Mouse (Mus musculus): ENCODE measurements at regions not wholly inside any gene's neighbourhood (a gene's known extent, or its start where the extent isn't known, plus 50 kb on each side); places are given as distances from the start of the nearest gene placed in this dataset.

GRCm38 (mm10) chr4:125765171-125765570 is 259.2 kb upstream of the Csf3r start:
- no peak overlapping the region for H3K27ac ChIP-seq (replicated peaks; ENCODE audit: insufficient read depth, low read depth, low read length)
- no peaks in the 10 kb centered on the region for H3K4me1 ChIP-seq (ENCODE audit: control insufficient read depth, insufficient read depth, low read length)
- H3K27me3 ChIP-seq (ENCODE audit: control insufficient read depth, insufficient read depth, low read length): no peaks in the 10 kb centered on the region
- no peak for TF ChIP-seq POLR2A (IDR thresholded peaks at IDR 0.05; ENCODE audit: extremely low read depth, insufficient read depth, low read length)
- no peak for TF ChIP-seq CTCF (IDR thresholded peaks at IDR 0.05; ENCODE audit: low read depth, low read length)
- 78% methylated on average over 8 of the region's 8 CpGs for WGBS
- no peak overlapping the region for H3K4me3 ChIP-seq (ENCODE audit: insufficient read depth, low read depth, low read length)
- H3K9ac ChIP-seq (ENCODE audit: low read depth, low read length): no peak overlapping the region
- no peaks in the 10 kb centered on the region for H3K36me3 ChIP-seq (ENCODE audit: control insufficient read depth, insufficient read depth, low read length)
- H3K79me2 ChIP-seq (ENCODE audit: control insufficient read depth, insufficient read depth, low read length): no peaks in the 10 kb centered on the region
- no peak for DNase-seq (ENCODE audit: extremely low read depth, low read depth, low spot score)

- Histone ChIP-seq H3K36me3 (ENCODE audit: control insufficient read depth, insufficient read depth, low read length) (no peaks in the 10 kb centered on the region), H3K79me2 (ENCODE audit: control insufficient read depth, insufficient read depth, low read length) (no peaks in the 10 kb centered on the region), H3K9ac (ENCODE audit: low read depth, low read length) (no peak overlapping the region), H3K4me3 (ENCODE audit: insufficient read depth, low read depth, low read length) (no peak overlapping the region), H3K27ac (replicated peaks; ENCODE audit: insufficient read depth, low read depth, low read length) (no peak overlapping the region), H3K4me1 (ENCODE audit: control insufficient read depth, insufficient read depth, low read length) (no peaks in the 10 kb centered on the region), H3K27me3 (ENCODE audit: control insufficient read depth, insufficient read depth, low read length) (0 out of 2 replicates have a peak, but pooled peaks cover 6% of the 10 kb centered on the region)
- no peak for DNase-seq (ENCODE audit: extremely low read depth, low read depth, low spot score)
- no peak for TF ChIP-seq POLR2A (IDR thresholded peaks at IDR 0.05; ENCODE audit: extremely low read depth, insufficient read depth, low read length)
- TF ChIP-seq CTCF (IDR thresholded peaks at IDR 0.05; ENCODE audit: low read depth, low read length): no peak
- WGBS: 79% methylated on average over 4 of the region's 4 CpGs
These were observed 247.2 kb upstream of the Csf3r start for GRCm38 (mm10) chr4:125777126-125777525.

GRCm38 (mm10) chr4:125780113-125780512 is 244.2 kb upstream of the Csf3r start:
- H3K36me3 ChIP-seq (ENCODE audit: control insufficient read depth, insufficient read depth, low read length): no peaks in the 10 kb centered on the region
- H3K4me3 ChIP-seq (ENCODE audit: insufficient read depth, low read depth, low read length): no peak overlapping the region
- WGBS: 27% methylated on average over 4 of the region's 4 CpGs
- no peaks in the 10 kb centered on the region for H3K79me2 ChIP-seq (ENCODE audit: control insufficient read depth, insufficient read depth, low read length)
- TF ChIP-seq POLR2A (IDR thresholded peaks at IDR 0.05; ENCODE audit: extremely low read depth, insufficient read depth, low read length) (no peak), CTCF (IDR thresholded peaks at IDR 0.05; ENCODE audit: low read depth, low read length) (no peak)
- DNase-seq (ENCODE audit: extremely low read depth, low read depth, low spot score): no peak
- 0 out of 2 replicates have a peak, but pooled peaks cover 6% of the 10 kb centered on the region for H3K27me3 ChIP-seq (ENCODE audit: control insufficient read depth, insufficient read depth, low read length)
- no peak overlapping the region for H3K9ac ChIP-seq (ENCODE audit: low read depth, low read length)
- H3K4me1 ChIP-seq (ENCODE audit: control insufficient read depth, insufficient read depth, low read length): no peaks in the 10 kb centered on the region
- no peak overlapping the region for H3K27ac ChIP-seq (replicated peaks; ENCODE audit: insufficient read depth, low read depth, low read length)

GRCm38 (mm10) chr4:125780921-125781487 is 243.3 kb upstream of the Csf3r start:
- TF ChIP-seq CTCF (IDR thresholded peaks at IDR 0.05; ENCODE audit: low read depth, low read length): no peak
- no peak for TF ChIP-seq POLR2A (IDR thresholded peaks at IDR 0.05; ENCODE audit: extremely low read depth, insufficient read depth, low read length)
- no peak overlapping the region for H3K9ac ChIP-seq (ENCODE audit: low read depth, low read length)
- no peak overlapping the region for H3K4me3 ChIP-seq (ENCODE audit: insufficient read depth, low read depth, low read length)
- no peak overlapping the region for H3K27ac ChIP-seq (replicated peaks; ENCODE audit: insufficient read depth, low read depth, low read length)
- H3K27me3 ChIP-seq (ENCODE audit: control insufficient read depth, insufficient read depth, low read length): 0 out of 2 replicates have a peak, but pooled peaks cover 6% of the 10 kb centered on the region
- H3K36me3 ChIP-seq (ENCODE audit: control insufficient read depth, insufficient read depth, low read length): no peaks in the 10 kb centered on the region
- H3K79me2 ChIP-seq (ENCODE audit: control insufficient read depth, insufficient read depth, low read length): no peaks in the 10 kb centered on the region
- DNase-seq (ENCODE audit: extremely low read depth, low read depth, low spot score): no peak
- no peaks in the 10 kb centered on the region for H3K4me1 ChIP-seq (ENCODE audit: control insufficient read depth, insufficient read depth, low read length)
- 14% methylated on average over 12 of the region's 12 CpGs for WGBS

- H3K79me2 ChIP-seq (ENCODE audit: control insufficient read depth, insufficient read depth, low read length): no peaks in the 10 kb centered on the region
- 69% methylated on average over 3 of the region's 3 CpGs for WGBS
- no peaks in the 10 kb centered on the region for H3K4me1 ChIP-seq (ENCODE audit: control insufficient read depth, insufficient read depth, low read length)
- H3K4me3 ChIP-seq (ENCODE audit: insufficient read depth, low read depth, low read length): no peak overlapping the region
- no peak overlapping the region for H3K9ac ChIP-seq (ENCODE audit: low read depth, low read length)
- TF ChIP-seq POLR2A (IDR thresholded peaks at IDR 0.05; ENCODE audit: extremely low read depth, insufficient read depth, low read length) (no peak), CTCF (IDR thresholded peaks at IDR 0.05; ENCODE audit: low read depth, low read length) (no peak)
- no peak overlapping the region for H3K27ac ChIP-seq (replicated peaks; ENCODE audit: insufficient read depth, low read depth, low read length)
- H3K27me3 ChIP-seq (ENCODE audit: control insufficient read depth, insufficient read depth, low read length): 0 out of 2 replicates have a peak, but pooled peaks cover 6% of the 10 kb centered on the region
- no peaks in the 10 kb centered on the region for H3K36me3 ChIP-seq (ENCODE audit: control insufficient read depth, insufficient read depth, low read length)
- DNase-seq (ENCODE audit: extremely low read depth, low read depth, low spot score): no peak
These were observed 242.0 kb upstream of the Csf3r start for GRCm38 (mm10) chr4:125782346-125782745.

- no peak overlapping the region for H3K9ac ChIP-seq (ENCODE audit: low read depth, low read length)
- no peaks in the 10 kb centered on the region for H3K79me2 ChIP-seq (ENCODE audit: control insufficient read depth, insufficient read depth, low read length)
- no peaks in the 10 kb centered on the region for H3K4me1 ChIP-seq (ENCODE audit: control insufficient read depth, insufficient read depth, low read length)
- no peaks in the 10 kb centered on the region for H3K36me3 ChIP-seq (ENCODE audit: control insufficient read depth, insufficient read depth, low read length)
- WGBS: 41% methylated on average over 3 of the region's 3 CpGs
- DNase-seq (ENCODE audit: extremely low read depth, low read depth, low spot score): no peak
- H3K4me3 ChIP-seq (ENCODE audit: insufficient read depth, low read depth, low read length): no peak overlapping the region
- TF ChIP-seq POLR2A (IDR thresholded peaks at IDR 0.05; ENCODE audit: extremely low read depth, insufficient read depth, low read length) (no peak), CTCF (IDR thresholded peaks at IDR 0.05; ENCODE audit: low read depth, low read length) (no peak)
- H3K27me3 ChIP-seq (ENCODE audit: control insufficient read depth, insufficient read depth, low read length): no peaks in the 10 kb centered on the region
- no peak overlapping the region for H3K27ac ChIP-seq (replicated peaks; ENCODE audit: insufficient read depth, low read depth, low read length)
These were observed 238.3 kb upstream of the Csf3r start for GRCm38 (mm10) chr4:125786083-125786482.
